Mouse (Mus musculus): ENCODE data around the gene Skint11. TPM values are rescaled to one million over a fixed set of nuclear protein-coding genes. Genes with fewer than 3 reads are reported as not detected.

The Skint11 gene
- total RNA-seq (2023), result not detected in 4 replicates

GRCm38 (mm10) chr4:114163084-114163483 is at the start of gene Skint11:
TSS of gene Skint11 (plus strand) at chr4:114163384.

Other genes starting within 250 kb of the Skint11 start
- not detected in 4 replicates for gene Skint5, start 163.9 kb upstream of the Skint11 start, total RNA-seq (2023)
- 1.1 to 1.5 TPM (median 1.4 TPM) in 4 replicates for gene Trabd2b, start 243.3 kb downstream of the Skint11 start, total RNA-seq (2023)